Mouse (Mus musculus): ENCODE measurements around the gene Slc44a2.

- TF ChIP-seq CTCF (IDR thresholded peaks at IDR 0.05; ENCODE audit: low read depth, low read length) (no peak), POLR2A (IDR thresholded peaks at IDR 0.05; ENCODE audit: borderline replicate concordance, low read depth, low read length) (no peak)
Observed at GRCm38 (mm10) chr9:21348152-21348551, 27.7 kb downstream of the Slc44a2 start.

All from bone marrow macrophage, adult 2 months (primary cell).